Mouse (Mus musculus) right cerebral cortex, postnatal 4 days (tissue): ENCODE results near the gene Mier3.
A peak's percentile ranks its signal among the peaks of the same experiment; 100 is the strongest.

Experiments
- DNase-seq: peaks from one replicate; pipeline ENCODE4 v3.0.0-alpha.2; 2022

The Mier3 gene

GRCm38 (mm10) chr13:111680679-111681078 lies at the start of gene Mier3:
Gene Mier3 (plus strand): TSS chr13:111680979.
- DNase-seq: no peak

GRCm38 (mm10) chr13:111634163-111635160 lies 46.3 kb upstream of the Mier3 start:
- DNase-seq: no peak

- no peak for DNase-seq
These were observed 40.5 kb upstream of the Mier3 start for GRCm38 (mm10) chr13:111640319-111640718.

- no peak for DNase-seq
These were observed 37.1 kb upstream of the Mier3 start for GRCm38 (mm10) chr13:111643636-111644035.

- no peak for DNase-seq
These were observed 34.6 kb upstream of the Mier3 start for GRCm38 (mm10) chr13:111646204-111646603.

- no peak for DNase-seq
These were observed 33.5 kb upstream of the Mier3 start for GRCm38 (mm10) chr13:111647279-111647678.

- DNase-seq: no peak
These were observed 29.8 kb upstream of the Mier3 start for GRCm38 (mm10) chr13:111651020-111651419.

GRCm38 (mm10) chr13:111655273-111655672 lies 25.5 kb upstream of the Mier3 start:
- no peak for DNase-seq

GRCm38 (mm10) chr13:111655856-111656255 lies 24.9 kb upstream of the Mier3 start:
- no peak for DNase-seq

- DNase-seq: no peak
These were observed 24.5 kb upstream of the Mier3 start for GRCm38 (mm10) chr13:111656309-111656708.

GRCm38 (mm10) chr13:111656769-111657168 lies 24.0 kb upstream of the Mier3 start:
- no peak for DNase-seq

GRCm38 (mm10) chr13:111658501-111659280 lies 22.1 kb upstream of the Mier3 start:
- DNase-seq: no peak

GRCm38 (mm10) chr13:111659430-111659829 lies 21.3 kb upstream of the Mier3 start:
- no peak for DNase-seq

- no peak for DNase-seq
These were observed 20.7 kb upstream of the Mier3 start for GRCm38 (mm10) chr13:111660072-111660471.

- no peak for DNase-seq
These were observed 20.2 kb upstream of the Mier3 start for GRCm38 (mm10) chr13:111660556-111660955.

- DNase-seq: no peak
These were observed 12.8 kb upstream of the Mier3 start for GRCm38 (mm10) chr13:111668016-111668415.

- no peak for DNase-seq
These were observed 3.9 kb upstream of the Mier3 start for GRCm38 (mm10) chr13:111676841-111677240.

GRCm38 (mm10) chr13:111684056-111684625 lies 3.4 kb downstream of the Mier3 start:
- DNase-seq: peak; percentile 10

- peak; percentile 80 for DNase-seq
These were observed 5.1 kb downstream of the Mier3 start for GRCm38 (mm10) chr13:111685751-111686462.

- DNase-seq: peak; percentile 31
These were observed 5.9 kb downstream of the Mier3 start for GRCm38 (mm10) chr13:111686522-111687284.

GRCm38 (mm10) chr13:111687285-111687781 lies 6.6 kb downstream of the Mier3 start:
- peak; percentile 54 for DNase-seq

GRCm38 (mm10) chr13:111703396-111703795 lies 22.6 kb downstream of the Mier3 start:
- DNase-seq: no peak
